Mouse (Mus musculus): ENCODE results near the gene 2310034G01Rik. TPM values are rescaled to one million over a fixed set of nuclear protein-coding genes. Genes with fewer than 3 reads are reported as not detected.

2310034G01Rik gene
- polyA plus RNA-seq, 1 experiment from 2014 or later: 2.0 TPM

DNA sequence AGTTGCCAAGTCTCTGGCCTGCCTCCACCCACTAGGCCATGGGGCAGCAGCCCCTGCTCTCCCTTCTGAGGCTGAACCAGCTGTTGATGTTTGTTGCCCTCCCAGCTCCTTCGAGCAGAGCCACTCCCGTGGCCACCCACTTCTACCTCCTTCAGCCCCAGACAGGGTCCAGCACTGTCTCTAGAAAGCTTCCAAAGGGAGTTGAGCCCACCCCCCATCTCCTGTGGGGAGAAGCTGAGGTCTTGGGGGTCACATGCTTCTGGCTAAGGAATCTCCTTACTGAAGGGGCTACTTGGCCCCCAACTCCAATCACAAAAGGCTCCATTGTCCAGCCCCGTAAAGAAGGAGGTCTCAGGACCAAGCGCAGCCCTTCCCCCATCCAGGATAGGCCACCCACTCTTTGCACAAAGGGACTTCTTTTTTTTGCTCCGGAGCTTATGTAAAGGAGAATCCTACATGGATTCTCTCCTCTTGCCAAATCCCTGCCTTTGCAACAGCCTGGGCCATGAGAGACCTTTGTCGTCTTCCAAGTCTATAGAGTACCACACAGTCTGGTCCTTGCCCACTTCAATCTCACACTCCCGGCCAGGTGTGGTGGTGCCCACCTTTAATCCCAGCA is 17.3 kb downstream of the 2310034G01Rik start:
- H3K36me3 ChIP-seq (replicated peaks): peaks cover 16% of the 10 kb centered on the region; the same call in 1 of the 2 replicates
- WGBS: 27% methylated on average over 7 of the region's 7 CpGs
- peaks cover 36% of the 10 kb centered on the region for H3K4me1 ChIP-seq
- no peak overlapping the region for H3K9ac ChIP-seq
- H3K27ac ChIP-seq: no peak overlapping the region
- ATAC-seq (replicated peaks): no peak
- H3K9me3 ChIP-seq: no peaks in the 10 kb centered on the region
- no peaks in the 10 kb centered on the region for H3K27me3 ChIP-seq (replicated peaks)
- H3K4me2 ChIP-seq: no peak overlapping the region
- no peak overlapping the region for H3K4me3 ChIP-seq

DNA sequence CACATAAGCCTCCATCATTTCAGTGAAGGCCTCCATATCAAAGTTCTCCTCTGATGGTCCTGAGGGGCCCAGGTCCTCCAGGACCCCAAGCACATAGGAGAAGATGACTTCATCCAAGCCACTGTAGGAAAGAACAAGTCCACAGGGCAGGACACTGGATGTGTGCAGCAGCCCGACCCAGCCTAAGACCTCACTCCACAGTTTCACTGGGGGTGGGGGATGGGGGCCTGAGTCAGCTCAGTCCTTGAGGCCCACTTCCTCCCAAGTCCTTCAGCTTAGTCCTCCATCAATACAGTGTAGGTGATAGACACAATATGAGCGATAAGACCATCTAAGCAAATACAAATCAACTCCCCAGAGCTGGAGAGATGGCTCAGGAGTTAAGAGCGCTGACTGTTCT is 18.2 kb downstream of the 2310034G01Rik start:
- Histone ChIP-seq H3K4me2 (no peak overlapping the region), H3K4me1 (peaks cover 35% of the 10 kb centered on the region), H3K4me3 (no peak overlapping the region), H3K27ac (no peak overlapping the region), H3K9me3 (no peaks in the 10 kb centered on the region), H3K36me3 (replicated peaks) (peaks cover 16% of the 10 kb centered on the region; the same call in 1 of the 2 replicates), H3K27me3 (replicated peaks) (no peaks in the 10 kb centered on the region), H3K9ac (no peak overlapping the region)
- WGBS: 85% methylated on average over 3 of the region's 3 CpGs
- no peak for ATAC-seq (replicated peaks)

DNA sequence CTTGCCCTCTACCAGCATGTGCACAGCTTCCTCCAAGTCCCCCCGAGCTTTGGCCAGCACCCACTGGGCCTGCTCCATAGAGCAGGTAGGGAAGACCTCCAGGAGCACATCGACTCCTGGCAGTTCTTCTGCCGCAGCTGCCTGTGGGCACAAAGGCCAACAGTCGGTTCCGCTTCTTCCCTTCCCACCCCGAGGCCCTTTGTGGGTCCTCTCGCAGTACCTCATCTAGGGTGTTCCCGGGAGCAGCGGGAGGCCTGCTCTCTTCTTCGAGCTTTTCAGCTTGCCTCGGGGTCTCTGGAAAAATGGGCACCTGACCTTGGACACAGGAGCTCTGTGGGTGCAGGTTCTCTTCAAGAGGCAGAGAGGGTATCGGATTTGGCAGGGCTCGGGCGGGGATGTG is 18.8 kb downstream of the 2310034G01Rik start:
- peaks cover 16% of the 10 kb centered on the region; the same call in 1 of the 2 replicates for H3K36me3 ChIP-seq (replicated peaks)
- H3K27ac ChIP-seq: no peak overlapping the region
- no peaks in the 10 kb centered on the region for H3K27me3 ChIP-seq (replicated peaks)
- H3K4me2 ChIP-seq: no peak overlapping the region
- H3K4me1 ChIP-seq: peaks cover 36% of the 10 kb centered on the region
- ATAC-seq (replicated peaks): no peak
- H3K9ac ChIP-seq: no peak overlapping the region
- H3K4me3 ChIP-seq: no peak overlapping the region
- no peaks in the 10 kb centered on the region for H3K9me3 ChIP-seq
- WGBS: 90% methylated on average over 14 of the region's 14 CpGs

DNA sequence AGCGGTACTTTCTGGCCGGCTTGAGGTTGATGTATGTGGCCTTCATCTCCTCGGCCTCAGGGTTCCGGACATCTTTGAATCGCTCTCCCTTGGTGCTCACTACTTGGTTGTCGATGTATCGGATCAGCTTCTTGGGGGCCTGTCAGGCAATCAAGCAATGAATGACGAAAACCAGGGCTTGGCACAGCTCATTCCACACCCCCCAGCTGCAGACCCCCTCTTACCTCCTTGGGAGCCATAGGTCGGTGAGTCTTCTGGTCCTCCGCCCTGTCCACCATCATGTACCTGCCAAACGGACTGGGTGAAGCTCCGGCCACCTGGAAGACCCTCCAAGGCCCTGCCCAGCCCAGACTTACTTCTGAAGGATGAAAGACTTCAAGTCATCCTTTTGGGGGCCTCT is 19.4 kb downstream of the 2310034G01Rik start:
- peaks cover 38% of the 10 kb centered on the region for H3K4me1 ChIP-seq
- ATAC-seq (replicated peaks): no peak
- no peaks in the 10 kb centered on the region for H3K27me3 ChIP-seq (replicated peaks)
- H3K36me3 ChIP-seq (replicated peaks): peaks cover 16% of the 10 kb centered on the region; the same call in 1 of the 2 replicates
- H3K9me3 ChIP-seq: no peaks in the 10 kb centered on the region
- no peak overlapping the region for H3K4me2 ChIP-seq
- H3K27ac ChIP-seq: no peak overlapping the region
- H3K9ac ChIP-seq: no peak overlapping the region
- 94% methylated on average over 12 of the region's 12 CpGs for WGBS
- H3K4me3 ChIP-seq: no peak overlapping the region

DNA sequence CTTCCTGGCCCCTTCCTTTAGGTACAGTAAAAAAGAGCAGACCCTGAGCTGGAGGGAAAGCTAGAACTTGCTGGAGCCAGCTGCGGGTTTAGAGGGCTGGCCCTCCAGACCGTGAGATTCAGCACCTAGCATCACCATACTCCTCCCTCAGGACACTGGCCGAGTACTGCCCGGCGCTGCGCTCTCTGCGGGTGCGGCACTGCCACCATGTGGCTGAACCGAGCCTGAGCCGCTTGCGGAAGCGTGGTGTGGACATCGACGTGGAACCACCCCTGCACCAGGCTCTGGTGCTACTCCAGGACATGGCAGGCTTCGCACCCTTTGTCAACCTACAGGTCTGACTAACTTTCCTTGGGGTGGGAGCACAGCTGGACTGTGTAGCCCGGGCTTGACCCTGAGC is 20.2 kb downstream of the 2310034G01Rik start:
- WGBS: 5% methylated on average over 16 of the region's 16 CpGs
- Histone ChIP-seq H3K4me3 (peak overlapping the region; percentile 60), H3K4me1 (peaks cover 46% of the 10 kb centered on the region), H3K9ac (no peak overlapping the region; the same call in 1 of the 2 replicates), H3K9me3 (no peaks in the 10 kb centered on the region), H3K27me3 (replicated peaks) (no peaks in the 10 kb centered on the region), H3K27ac (peak overlapping the region; percentile 2; the same call in 1 of the 2 replicates), H3K36me3 (replicated peaks) (peaks cover 16% of the 10 kb centered on the region; the same call in 1 of the 2 replicates), H3K4me2 (peak overlapping the region; percentile 93)
- no peak for ATAC-seq (replicated peaks)

DNA sequence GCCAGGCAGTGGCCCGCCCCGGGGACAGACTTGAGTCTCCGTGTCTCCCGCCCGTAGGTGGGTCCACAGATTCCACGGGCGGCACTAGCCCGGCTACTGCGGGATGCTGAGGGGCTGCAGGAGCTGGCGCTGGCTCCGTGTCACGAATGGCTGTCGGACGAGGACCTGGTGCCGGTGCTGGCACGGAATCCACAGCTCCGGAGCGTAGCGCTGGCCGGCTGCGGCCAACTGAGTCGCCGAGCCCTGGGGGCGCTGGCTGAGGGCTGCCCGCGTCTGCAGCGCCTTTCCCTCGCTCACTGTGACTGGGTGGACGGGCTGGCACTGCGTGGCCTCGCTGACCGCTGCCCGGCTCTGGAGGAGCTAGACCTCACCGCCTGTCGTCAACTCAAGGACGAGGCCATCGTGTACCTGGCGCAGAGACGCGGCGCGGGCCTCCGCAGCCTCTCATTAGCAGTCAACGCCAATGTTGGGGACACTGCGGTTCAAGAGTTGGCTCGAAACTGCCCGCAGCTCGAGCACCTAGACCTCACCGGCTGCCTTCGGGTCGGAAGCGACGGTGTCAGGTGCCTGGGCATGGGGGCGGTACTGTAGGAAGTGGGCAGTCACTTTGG is 21.0 kb downstream of the 2310034G01Rik start:
- ATAC-seq (replicated peaks): peak; percentile 7
- Histone ChIP-seq H3K4me2 (peak overlapping the region; percentile 93), H3K9me3 (no peaks in the 10 kb centered on the region), H3K36me3 (replicated peaks) (peaks cover 16% of the 10 kb centered on the region; the same call in 1 of the 2 replicates), H3K9ac (peak overlapping the region; percentile 62), H3K27me3 (replicated peaks) (no peaks in the 10 kb centered on the region), H3K27ac (peak overlapping the region; percentile 97), H3K4me3 (peak overlapping the region; percentile 60), H3K4me1 (peaks cover 54% of the 10 kb centered on the region)
- WGBS: under 1% methylated on average over 54 of the region's 54 CpGs

DNA sequence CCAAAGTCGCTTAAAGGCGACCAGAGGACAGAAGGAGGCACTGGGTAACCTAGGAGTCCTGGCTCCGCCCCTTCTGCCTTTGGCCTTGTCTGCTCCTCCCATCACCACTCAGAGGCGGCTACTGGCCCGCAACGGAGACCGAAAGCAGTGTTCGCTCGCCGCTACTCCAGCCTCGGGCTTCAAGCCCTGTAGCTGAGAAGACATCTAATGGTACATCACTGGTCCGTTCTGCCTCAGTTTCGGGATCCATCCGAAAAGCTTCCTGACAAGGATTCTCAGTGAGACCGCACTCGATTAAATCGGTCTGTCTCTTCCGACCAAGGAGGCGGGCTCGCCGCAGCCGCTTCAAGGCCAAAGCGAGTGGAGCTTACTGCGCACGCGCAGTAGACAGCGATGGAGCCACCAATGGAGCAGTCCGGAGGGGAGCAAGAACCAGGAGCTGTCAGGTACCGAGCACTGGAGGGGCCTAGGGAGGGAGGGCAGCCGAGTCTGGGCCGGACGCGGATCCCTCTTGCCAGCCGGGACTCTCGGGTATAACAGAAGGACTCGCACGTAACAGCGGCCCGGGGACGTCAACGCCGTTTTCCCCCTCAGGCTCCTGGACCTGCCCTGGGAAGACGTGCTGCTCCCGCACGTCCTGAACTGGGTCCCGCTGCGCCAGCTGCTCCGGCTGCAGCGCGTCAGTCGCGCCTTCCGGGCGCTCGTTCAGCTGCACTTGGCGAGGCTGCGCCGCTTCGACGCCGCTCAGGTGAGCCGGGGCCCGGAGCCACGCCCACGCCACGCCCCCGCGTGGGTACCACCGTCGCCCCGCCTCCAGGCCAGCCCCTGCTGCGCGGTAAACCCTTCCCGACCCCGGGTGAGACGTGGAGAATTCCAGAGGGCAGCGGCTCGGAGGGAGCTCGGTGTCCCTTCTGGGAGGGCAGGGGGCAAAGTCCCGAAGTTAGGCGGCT is 21.7 kb downstream of the 2310034G01Rik start, which contains the start of gene Fbxl15:
Gene Fbxl15, plus strand, starts transcription at position 104 of the 950 bp plus-strand sequence.
- peaks cover 62% of the 10 kb centered on the region for H3K4me1 ChIP-seq

DNA sequence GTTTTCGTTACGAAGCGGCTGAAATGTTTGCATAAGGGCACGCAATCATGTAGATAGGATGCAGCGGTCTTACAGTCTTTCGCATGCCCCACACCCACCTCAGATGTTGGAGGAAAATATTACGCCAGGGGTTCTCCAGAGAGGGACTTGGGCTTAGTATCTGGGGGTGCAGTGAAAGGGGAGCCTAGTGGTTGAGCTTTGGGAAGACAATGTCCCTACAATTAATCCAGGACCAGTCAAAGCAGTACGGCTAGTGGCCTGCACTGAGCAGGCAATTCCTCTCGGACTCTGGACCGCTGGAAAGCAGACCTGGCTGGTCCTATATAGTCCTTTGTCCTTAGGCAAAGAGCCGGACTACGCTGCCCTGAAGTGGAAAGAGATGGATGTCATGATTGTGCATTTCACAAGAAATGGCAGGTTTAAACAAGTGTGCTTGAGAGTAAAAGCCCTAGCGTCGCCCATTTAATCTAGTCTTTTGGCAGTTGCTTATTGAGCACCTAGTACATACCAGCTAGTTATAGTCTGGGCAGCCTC is 22.5 kb downstream of the 2310034G01Rik start:
- peak; percentile 0; the same call in 1 of the 2 replicates for ATAC-seq (replicated peaks)
- H3K36me3 ChIP-seq (replicated peaks): peaks cover 16% of the 10 kb centered on the region; the same call in 1 of the 2 replicates
- no peaks in the 10 kb centered on the region for H3K27me3 ChIP-seq (replicated peaks)
- H3K9me3 ChIP-seq: no peaks in the 10 kb centered on the region
- peak overlapping the region; percentile 97 for H3K27ac ChIP-seq
- H3K9ac ChIP-seq: peak overlapping the region; percentile 62
- WGBS: 31% methylated on average over 14 of the region's 14 CpGs
- H3K4me3 ChIP-seq: peak overlapping the region; percentile 60
- peak overlapping the region; percentile 93 for H3K4me2 ChIP-seq
- H3K4me1 ChIP-seq: peaks cover 65% of the 10 kb centered on the region

More for the DNA sequence above, 21.7 kb downstream of the 2310034G01Rik start, which contains the start of gene Fbxl15:
- Histone ChIP-seq H3K36me3 (replicated peaks) (peaks cover 16% of the 10 kb centered on the region; the same call in 1 of the 2 replicates), H3K4me3 (peak within 1 kb of the TSS; percentile 60), H3K9ac (peak within 1 kb of the TSS; percentile 62), H3K27me3 (replicated peaks) (no peaks in the 10 kb centered on the region), H3K9me3 (no peaks in the 10 kb centered on the region), H3K4me2 (peak within 1 kb of the TSS; percentile 93), H3K27ac (peak within 1 kb of the TSS; percentile 97)
- ATAC-seq (replicated peaks): peak; percentile 88
- under 1% methylated on average over 81 of the region's 81 CpGs for WGBS

DNA sequence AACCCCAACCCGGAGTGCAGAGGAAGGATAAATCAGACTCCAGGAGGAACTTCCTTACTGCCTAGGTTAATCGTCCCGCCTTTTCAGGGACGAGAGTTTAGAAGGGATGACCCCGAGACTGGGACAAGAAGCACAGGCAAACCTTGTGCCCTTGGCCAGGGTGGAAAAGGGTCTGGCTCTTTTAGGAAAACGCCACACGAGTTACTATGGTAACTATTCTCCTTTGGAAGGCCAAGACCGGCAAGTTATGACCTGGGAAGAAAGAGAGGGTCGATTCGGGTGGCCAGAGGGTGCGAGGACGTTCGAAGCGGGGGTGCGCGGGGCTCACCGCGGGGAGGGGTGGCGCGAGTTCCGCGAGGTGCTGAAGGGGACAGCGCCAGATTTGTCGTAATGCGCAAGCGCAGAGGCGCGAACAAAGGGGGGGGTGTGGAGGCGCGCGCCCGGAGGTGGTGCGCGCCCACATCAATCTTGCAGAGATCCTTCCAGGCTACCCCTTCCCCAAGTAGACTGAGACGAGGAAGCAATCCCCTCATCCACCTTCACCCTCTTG is 23.3 kb downstream of the 2310034G01Rik start, which contains the start of gene Psd:
Gene Psd, minus strand, starts transcription at position 401 of the 550 bp plus-strand sequence.
- Histone ChIP-seq H3K27ac (peak within 1 kb of the TSS; percentile 97), H3K4me3 (peak within 1 kb of the TSS; percentile 60), H3K9me3 (no peaks in the 10 kb centered on the region), H3K36me3 (replicated peaks) (peaks cover 12% of the 10 kb centered on the region; the same call in 1 of the 2 replicates), H3K27me3 (replicated peaks) (no peaks in the 10 kb centered on the region), H3K4me1 (peaks cover 72% of the 10 kb centered on the region), H3K4me2 (peak within 1 kb of the TSS; percentile 93), H3K9ac (peak within 1 kb of the TSS; percentile 62)
- peak; percentile 5; the same call in 1 of the 2 replicates for ATAC-seq (replicated peaks)
- 0% methylated on average over 35 of the region's 35 CpGs for WGBS

DNA sequence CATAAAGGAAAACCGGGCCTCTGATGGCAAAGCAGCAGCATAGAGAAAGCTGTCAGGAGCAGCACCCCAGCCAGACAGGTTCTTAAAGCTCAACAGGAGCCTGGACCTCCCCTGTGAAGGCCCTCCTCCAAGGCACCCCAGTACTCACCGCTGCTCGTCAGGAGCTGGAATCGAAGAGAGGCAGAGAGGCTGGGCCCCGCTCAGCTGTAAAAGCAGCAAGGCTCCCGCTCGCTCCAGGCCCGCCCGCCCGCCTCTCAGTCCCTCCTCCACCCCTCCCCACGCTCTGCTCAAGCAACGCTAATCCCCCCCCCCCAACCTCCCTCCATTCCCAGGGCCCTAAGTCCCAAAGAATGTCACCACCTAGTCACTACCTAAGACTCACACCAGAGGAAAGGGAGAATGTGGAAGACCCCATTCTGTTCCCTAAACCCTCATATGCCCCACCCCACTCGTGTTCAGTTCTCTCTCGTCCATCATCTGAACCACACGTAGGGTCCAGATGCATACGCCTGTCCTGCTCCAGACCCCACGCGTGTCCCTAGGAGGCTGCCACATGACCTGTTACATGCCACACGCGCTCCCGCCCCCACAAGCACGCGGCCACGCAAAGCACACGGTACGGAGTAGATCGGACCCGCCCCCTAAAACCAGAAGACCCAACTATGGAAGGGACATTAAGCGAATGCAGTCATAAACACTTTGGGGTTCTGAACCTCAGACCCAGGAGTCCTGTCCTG is 23.9 kb downstream of the 2310034G01Rik start:
- Histone ChIP-seq H3K27me3 (replicated peaks) (no peaks in the 10 kb centered on the region), H3K36me3 (replicated peaks) (peaks cover 7% of the 10 kb centered on the region; the same call in 1 of the 2 replicates), H3K4me3 (peak overlapping the region; percentile 60), H3K9me3 (no peaks in the 10 kb centered on the region), H3K27ac (peak overlapping the region; percentile 97), H3K9ac (peak overlapping the region; percentile 45), H3K4me2 (peak overlapping the region; percentile 93), H3K4me1 (peaks cover 78% of the 10 kb centered on the region)
- WGBS: 2% methylated on average over 29 of the region's 29 CpGs
- ATAC-seq (replicated peaks): peak; percentile 18

DNA sequence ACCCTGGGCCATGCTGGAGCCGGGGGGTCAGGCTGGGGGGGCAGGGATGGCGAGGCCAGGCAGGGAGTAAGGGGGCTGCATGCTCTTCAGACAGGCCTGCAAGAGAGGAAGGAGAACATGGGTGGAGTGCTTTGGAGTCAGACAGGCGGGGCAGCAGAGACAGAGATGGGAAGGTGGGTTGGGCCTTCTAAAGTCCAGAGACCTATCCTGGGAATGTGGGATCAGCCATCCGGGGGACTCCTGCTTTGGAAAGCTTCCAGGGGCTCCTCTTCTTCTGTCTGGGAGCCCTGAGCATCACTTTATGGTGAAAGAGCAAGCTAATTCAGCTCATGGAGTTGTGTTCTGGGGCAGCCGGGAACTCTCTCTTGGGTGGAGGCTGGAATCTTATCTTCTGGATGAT is 25.2 kb downstream of the 2310034G01Rik start:
- no peaks in the 10 kb centered on the region for H3K9me3 ChIP-seq
- no peaks in the 10 kb centered on the region for H3K27me3 ChIP-seq (replicated peaks)
- H3K36me3 ChIP-seq (replicated peaks): no peaks in the 10 kb centered on the region; the same call in 1 of the 2 replicates
- H3K27ac ChIP-seq: no peak overlapping the region
- peak overlapping the region; percentile 60 for H3K4me3 ChIP-seq
- H3K4me1 ChIP-seq: peaks cover 85% of the 10 kb centered on the region
- WGBS: 77% methylated on average over 5 of the region's 5 CpGs
- ATAC-seq (replicated peaks): no peak
- H3K9ac ChIP-seq: peak overlapping the region; percentile 45
- peak overlapping the region; percentile 93 for H3K4me2 ChIP-seq
